Mouse (Mus musculus) layer of hippocampus, adult 9-10 months (tissue): ENCODE measurements around the gene Grid2.
A peak's percentile ranks its signal among the peaks of the same experiment; 100 is the strongest.
"Not testable (repeated sequence)": the region's sequence is repeated elsewhere in the genome, so short reads cannot be mapped to it uniquely, and the experiment has no call there.

Experiments used
- DNase-seq: peaks from one replicate; pipeline ENCODE4 v3.0.0; 2022; ENCODE audit warnings: low spot score

Gene Grid2

GRCm38 (mm10) chr6:63255826-63256555 is at the start of gene Grid2:
TSS of gene Grid2 (plus strand) at chr6:63255876.
- DNase-seq: peak; percentile 35

- no peak for DNase-seq
Observed at GRCm38 (mm10) chr6:63250738-63251137, 4.9 kb upstream of the Grid2 start.

- DNase-seq: peak; percentile 22
Observed at GRCm38 (mm10) chr6:63256556-63257405, 1.1 kb downstream of the Grid2 start.

- peak; percentile 20 for DNase-seq
Observed at GRCm38 (mm10) chr6:63257406-63257845, 1.8 kb downstream of the Grid2 start.

- DNase-seq: no peak
Observed at GRCm38 (mm10) chr6:63257876-63258275, 2.2 kb downstream of the Grid2 start.

GRCm38 (mm10) chr6:63259764-63260163 is 4.1 kb downstream of the Grid2 start:
- DNase-seq: no peak

GRCm38 (mm10) chr6:63284419-63284818 is 28.7 kb downstream of the Grid2 start:
- DNase-seq: peak; percentile 12

GRCm38 (mm10) chr6:63342438-63343004 is 86.8 kb downstream of the Grid2 start:
- no peak for DNase-seq

GRCm38 (mm10) chr6:63347015-63347414 is 91.3 kb downstream of the Grid2 start:
- no peak for DNase-seq

- DNase-seq: no peak
Observed at GRCm38 (mm10) chr6:63381061-63381611, 125.5 kb downstream of the Grid2 start.

- no peak for DNase-seq
Observed at GRCm38 (mm10) chr6:63401698-63402097, 146.0 kb downstream of the Grid2 start.

GRCm38 (mm10) chr6:63417534-63417933 is 161.9 kb downstream of the Grid2 start:
- no peak for DNase-seq

- no peak for DNase-seq
Observed at GRCm38 (mm10) chr6:63432751-63433150, 177.1 kb downstream of the Grid2 start.

- no peak for DNase-seq
Observed at GRCm38 (mm10) chr6:63448175-63448574, 192.5 kb downstream of the Grid2 start.

GRCm38 (mm10) chr6:63482141-63482540 is 226.5 kb downstream of the Grid2 start:
- no peak for DNase-seq

GRCm38 (mm10) chr6:63515016-63515415 is 259.3 kb downstream of the Grid2 start:
- no peak for DNase-seq

GRCm38 (mm10) chr6:63515957-63516356 is 260.3 kb downstream of the Grid2 start:
- DNase-seq: no peak

- DNase-seq: no peak
Observed at GRCm38 (mm10) chr6:63531751-63532150, 276.1 kb downstream of the Grid2 start.

- no peak for DNase-seq
Observed at GRCm38 (mm10) chr6:63532901-63533300, 277.2 kb downstream of the Grid2 start.

GRCm38 (mm10) chr6:63547741-63548140 is 292.1 kb downstream of the Grid2 start:
- DNase-seq: no peak

GRCm38 (mm10) chr6:63568741-63569140 is 313.1 kb downstream of the Grid2 start:
- DNase-seq: not testable (repeated sequence)

- DNase-seq: no peak
Observed at GRCm38 (mm10) chr6:63590681-63591080, 335.0 kb downstream of the Grid2 start.
